Mouse (Mus musculus): ENCODE results near the gene Uqcr10. TPM values are rescaled to one million over a fixed set of nuclear protein-coding genes. Genes with fewer than 3 reads are reported as not detected.
"Not testable (repeated sequence)": the region's sequence is repeated elsewhere in the genome, so short reads cannot be mapped to it uniquely, and the experiment has no call there.

The Uqcr10 gene
- polyA plus RNA-seq, 1 experiment from 2014 or later: 713 TPM

GRCm38 (mm10) chr11:4712822-4713221 lies 8.7 kb upstream of the Uqcr10 start:
- H3K4me2 ChIP-seq: no peak overlapping the region
- no peaks in the 10 kb centered on the region for H3K27me3 ChIP-seq (replicated peaks)
- no peak overlapping the region for H3K27ac ChIP-seq
- no peak for ATAC-seq
- H3K36me3 ChIP-seq: no peaks in the 10 kb centered on the region
- H3K4me1 ChIP-seq: no peaks in the 10 kb centered on the region
- H3K9me3 ChIP-seq (replicated peaks): no peaks in the 10 kb centered on the region
- H3K4me3 ChIP-seq: no peak overlapping the region
- H3K9ac ChIP-seq: no peak overlapping the region

- not testable (repeated sequence) for H3K4me2 ChIP-seq; H3K9ac ChIP-seq; ATAC-seq; H3K4me3 ChIP-seq; H3K9me3 ChIP-seq (replicated peaks); H3K27me3 ChIP-seq (replicated peaks); H3K27ac ChIP-seq; H3K36me3 ChIP-seq
- H3K4me1 ChIP-seq: peaks cover 13% of the 10 kb centered on the region
- WGBS (ENCODE audit: insufficient replicate concordance): 78% methylated on average over 4 of the region's 4 CpGs
These were observed 6.0 kb upstream of the Uqcr10 start for GRCm38 (mm10) chr11:4710188-4710587.

GRCm38 (mm10) chr11:4705178-4705577 lies 1.0 kb upstream of the Uqcr10 start:
- Histone ChIP-seq H3K9me3 (replicated peaks) (no peaks in the 10 kb centered on the region), H3K27me3 (replicated peaks) (no peaks in the 10 kb centered on the region), H3K4me1 (peaks cover 31% of the 10 kb centered on the region), H3K4me3 (peak overlapping the region; percentile 79), H3K9ac (peak overlapping the region; percentile 78), H3K36me3 (peaks cover 27% of the 10 kb centered on the region), H3K27ac (peak overlapping the region; percentile 69), H3K4me2 (peak overlapping the region; percentile 74)
- no peak for ATAC-seq
- 13% methylated on average over 4 of the region's 4 CpGs for WGBS (ENCODE audit: insufficient replicate concordance)

DNA sequence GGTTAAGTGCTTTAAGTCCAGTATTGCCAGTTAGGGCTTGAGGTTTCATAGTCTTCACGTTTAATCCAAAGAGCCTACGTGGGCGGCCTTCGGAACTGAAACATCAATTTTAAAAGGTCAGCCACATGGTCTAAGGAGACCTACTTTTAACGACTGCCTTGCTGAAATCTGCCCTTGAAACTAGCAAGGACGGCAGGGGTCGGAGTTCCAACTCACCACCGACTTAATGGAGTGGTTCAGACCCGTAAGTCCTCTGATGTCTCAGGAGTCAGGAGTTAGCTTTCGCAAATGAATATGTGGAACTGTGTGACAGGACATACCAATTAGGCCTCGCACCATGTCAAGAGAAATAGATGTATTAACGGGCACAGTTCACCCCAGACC lies 462 bp downstream of the Uqcr10 start:
- ATAC-seq: peak; percentile 6
- WGBS (ENCODE audit: insufficient replicate concordance): 2% methylated on average over 12 of the region's 12 CpGs
- H3K36me3 ChIP-seq: peaks cover 29% of the 10 kb centered on the region

DNA sequence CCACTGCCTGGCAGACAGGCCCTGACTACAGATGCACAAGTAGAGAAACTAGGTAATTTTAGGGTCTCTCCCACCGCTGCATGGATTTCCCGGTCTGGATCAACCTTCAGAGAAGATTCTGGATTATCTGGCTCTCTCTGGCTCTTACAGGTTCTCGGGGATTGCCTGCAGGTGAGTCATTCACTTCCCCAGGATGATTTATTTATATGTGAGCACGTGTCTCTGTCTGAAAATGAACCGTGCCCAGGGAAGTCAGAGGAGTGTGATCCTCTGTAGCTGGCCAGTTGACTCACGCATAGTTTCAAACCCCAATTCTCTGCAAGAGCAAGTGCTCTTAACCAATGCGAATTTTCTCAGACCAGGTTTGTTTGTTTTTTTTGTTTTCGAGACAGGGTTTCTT lies 3.4 kb downstream of the Uqcr10 start:
- WGBS (ENCODE audit: insufficient replicate concordance): 83% methylated on average over 8 of the region's 8 CpGs
- Histone ChIP-seq H3K9me3 (replicated peaks) (no peaks in the 10 kb centered on the region), H3K4me2 (no peak overlapping the region), H3K27ac (no peak overlapping the region), H3K27me3 (replicated peaks) (no peaks in the 10 kb centered on the region), H3K4me3 (no peak overlapping the region), H3K9ac (no peak overlapping the region), H3K36me3 (peaks cover 29% of the 10 kb centered on the region), H3K4me1 (peaks cover 24% of the 10 kb centered on the region)
- ATAC-seq: no peak

More for the DNA sequence above, 462 bp downstream of the Uqcr10 start:
- peaks cover 31% of the 10 kb centered on the region for H3K4me1 ChIP-seq
- H3K27me3 ChIP-seq (replicated peaks): no peaks in the 10 kb centered on the region
- peak overlapping the region; percentile 79 for H3K4me3 ChIP-seq
- H3K9ac ChIP-seq: peak overlapping the region; percentile 85
- H3K27ac ChIP-seq: peak overlapping the region; percentile 78
- no peaks in the 10 kb centered on the region for H3K9me3 ChIP-seq (replicated peaks)
- peak overlapping the region; percentile 74 for H3K4me2 ChIP-seq

DNA sequence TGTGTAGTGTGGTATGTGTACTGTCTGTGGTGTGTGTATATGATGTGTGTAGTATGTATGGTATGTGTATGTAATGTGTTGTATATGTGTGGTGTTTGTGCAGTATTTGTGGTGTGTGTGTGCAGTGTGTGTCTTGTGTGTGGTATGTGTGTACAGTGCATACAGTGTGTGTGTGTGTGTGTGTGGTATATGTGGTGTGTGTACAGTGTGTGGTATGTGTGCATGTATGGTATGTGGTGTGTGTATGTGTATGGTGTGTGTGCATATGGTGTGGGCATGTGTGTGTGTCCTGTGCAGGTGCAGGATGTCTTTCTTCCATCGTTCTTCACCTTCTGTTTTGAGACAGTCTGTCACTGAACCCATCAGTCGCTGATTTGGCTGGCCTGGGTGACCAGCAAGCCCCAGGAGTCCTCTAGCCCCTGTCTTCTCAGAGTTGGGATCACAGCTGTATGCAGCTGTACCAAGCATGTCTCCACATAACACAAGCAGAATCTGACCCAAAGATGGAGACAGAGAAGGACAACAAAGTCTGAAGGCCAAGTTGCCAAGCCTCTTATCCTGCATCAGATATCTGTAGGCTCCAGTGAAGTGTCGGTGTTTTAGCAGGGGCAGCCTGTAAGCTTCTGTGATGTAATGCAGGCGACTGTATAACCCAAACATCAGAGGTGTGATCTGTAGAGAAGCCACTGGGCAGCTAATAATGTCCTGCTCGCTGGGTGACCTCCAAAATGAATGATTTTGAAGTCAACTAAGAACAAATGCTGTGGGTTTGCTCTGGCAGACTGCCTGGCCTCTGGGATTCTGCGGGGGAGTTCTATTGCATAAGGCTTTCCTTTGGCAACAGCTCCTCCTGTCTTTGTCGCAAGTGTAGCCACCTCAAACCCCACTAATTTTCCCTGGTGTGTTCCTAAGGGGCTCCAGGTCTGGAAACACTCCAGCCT lies 6.8 kb downstream of the Uqcr10 start:
- H3K9ac ChIP-seq: no peak overlapping the region
- no peaks in the 10 kb centered on the region; the same call in 1 of the 2 replicates for H3K27me3 ChIP-seq (replicated peaks)
- H3K27ac ChIP-seq: no peak overlapping the region
- WGBS (ENCODE audit: insufficient replicate concordance): 39% methylated on average over 7 of the region's 7 CpGs
- no peak overlapping the region for H3K4me3 ChIP-seq
- H3K36me3 ChIP-seq: peaks cover 22% of the 10 kb centered on the region
- no peaks in the 10 kb centered on the region for H3K9me3 ChIP-seq (replicated peaks)
- ATAC-seq: no peak
- no peak overlapping the region for H3K4me2 ChIP-seq
- H3K4me1 ChIP-seq: peaks cover 5% of the 10 kb centered on the region; the same call in 1 of the 2 replicates

- ATAC-seq: no peak
- Histone ChIP-seq H3K27ac (no peak overlapping the region), H3K36me3 (no peaks in the 10 kb centered on the region), H3K4me2 (no peak overlapping the region), H3K9me3 (replicated peaks) (no peaks in the 10 kb centered on the region), H3K27me3 (replicated peaks) (peaks cover 3% of the 10 kb centered on the region; the same call in 1 of the 2 replicates), H3K4me3 (no peak overlapping the region), H3K9ac (no peak overlapping the region), H3K4me1 (peaks cover 6% of the 10 kb centered on the region; the same call in 1 of the 2 replicates)
- 75% methylated on average over 11 of the region's 11 CpGs for WGBS (ENCODE audit: insufficient replicate concordance)
These were observed 12.0 kb downstream of the Uqcr10 start for GRCm38 (mm10) chr11:4692162-4692561.

DNA sequence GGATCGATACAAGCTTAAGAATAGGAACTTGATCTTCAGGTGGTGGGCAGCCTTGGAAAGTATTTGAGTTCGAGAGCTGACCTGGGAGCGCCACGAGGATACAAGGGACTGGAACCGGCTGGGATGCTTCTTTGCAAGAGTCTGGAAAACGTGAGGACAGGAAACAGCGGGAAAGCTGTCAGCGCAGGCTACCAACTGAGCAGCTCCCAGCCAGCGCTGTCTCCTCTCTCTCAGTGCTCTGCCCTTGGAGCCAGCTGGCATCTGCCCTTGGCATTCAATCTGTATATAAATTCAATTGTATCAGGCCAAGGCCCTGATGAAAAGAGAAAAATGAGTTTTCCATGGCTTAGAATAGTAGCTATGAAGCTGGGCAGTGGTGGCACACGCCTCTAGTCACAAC lies 12.9 kb downstream of the Uqcr10 start:
- ATAC-seq: no peak
- Histone ChIP-seq H3K9me3 (replicated peaks) (no peaks in the 10 kb centered on the region), H3K4me3 (no peak overlapping the region), H3K4me2 (no peak overlapping the region), H3K27me3 (replicated peaks) (peaks cover 3% of the 10 kb centered on the region; the same call in 1 of the 2 replicates), H3K9ac (no peak overlapping the region), H3K27ac (no peak overlapping the region), H3K36me3 (no peaks in the 10 kb centered on the region), H3K4me1 (peaks cover 6% of the 10 kb centered on the region; the same call in 1 of the 2 replicates)
- 58% methylated on average over 10 of the region's 10 CpGs for WGBS (ENCODE audit: insufficient replicate concordance)

GRCm38 (mm10) chr11:4690353-4690752 lies 13.8 kb downstream of the Uqcr10 start:
- Histone ChIP-seq H3K9ac (no peak overlapping the region), H3K27me3 (replicated peaks) (peaks cover 3% of the 10 kb centered on the region; the same call in 1 of the 2 replicates), H3K9me3 (replicated peaks) (no peaks in the 10 kb centered on the region), H3K36me3 (no peaks in the 10 kb centered on the region), H3K4me2 (no peak overlapping the region), H3K4me1 (peaks cover 6% of the 10 kb centered on the region; the same call in 1 of the 2 replicates), H3K4me3 (no peak overlapping the region), H3K27ac (no peak overlapping the region)
- 82% methylated on average over 7 of the region's 7 CpGs for WGBS (ENCODE audit: insufficient replicate concordance)
- no peak for ATAC-seq

- Histone ChIP-seq H3K4me3 (no peak overlapping the region), H3K9ac (no peak overlapping the region), H3K4me1 (peaks cover 6% of the 10 kb centered on the region; the same call in 1 of the 2 replicates), H3K27ac (no peak overlapping the region), H3K4me2 (no peak overlapping the region), H3K27me3 (replicated peaks) (peaks cover 3% of the 10 kb centered on the region; the same call in 1 of the 2 replicates), H3K36me3 (0 out of 2 replicates have a peak, but pooled peaks cover 4% of the 10 kb centered on the region), H3K9me3 (replicated peaks) (no peaks in the 10 kb centered on the region)
- ATAC-seq: no peak
- WGBS (ENCODE audit: insufficient replicate concordance): 48% methylated on average over 11 of the region's 11 CpGs
These were observed 15.3 kb downstream of the Uqcr10 start for GRCm38 (mm10) chr11:4688632-4689380.

- H3K27ac ChIP-seq: no peak overlapping the region
- H3K9me3 ChIP-seq (replicated peaks): no peaks in the 10 kb centered on the region
- peaks cover 6% of the 10 kb centered on the region; the same call in 1 of the 2 replicates for H3K4me1 ChIP-seq
- H3K27me3 ChIP-seq (replicated peaks): 0 out of 2 replicates have a peak, but pooled peaks cover 3% of the 10 kb centered on the region
- WGBS (ENCODE audit: insufficient replicate concordance): 43% methylated on average over 3 of the region's 3 CpGs
- ATAC-seq: no peak
- H3K36me3 ChIP-seq: peaks cover 11% of the 10 kb centered on the region
- H3K4me3 ChIP-seq: no peak overlapping the region
- no peak overlapping the region for H3K4me2 ChIP-seq
- no peak overlapping the region for H3K9ac ChIP-seq
These were observed 16.3 kb downstream of the Uqcr10 start for GRCm38 (mm10) chr11:4687874-4688273.

DNA sequence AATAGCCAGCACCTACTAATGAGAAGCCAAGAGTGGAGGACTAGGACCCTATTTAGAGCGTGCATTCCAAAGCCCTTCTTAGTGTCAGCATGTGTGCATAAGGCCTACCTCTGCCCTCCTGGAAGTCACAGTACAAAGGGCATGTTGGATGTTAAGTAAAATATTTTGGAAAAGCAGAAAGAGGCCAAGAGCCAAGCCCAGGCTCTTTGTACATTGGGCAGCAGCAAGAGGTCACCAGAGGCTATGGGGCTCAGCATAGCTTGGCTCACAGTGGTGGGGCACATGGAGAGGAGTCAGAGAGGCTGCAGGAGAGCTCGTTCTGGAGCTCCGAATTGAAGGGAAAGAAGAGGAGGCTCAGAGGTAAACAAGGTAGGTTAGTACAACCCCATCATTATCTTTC lies 17.1 kb downstream of the Uqcr10 start:
- no peak for ATAC-seq
- Histone ChIP-seq H3K4me2 (no peak overlapping the region), H3K9ac (no peak overlapping the region), H3K4me3 (no peak overlapping the region), H3K27ac (no peak overlapping the region), H3K9me3 (replicated peaks) (no peaks in the 10 kb centered on the region), H3K4me1 (peaks cover 6% of the 10 kb centered on the region; the same call in 1 of the 2 replicates), H3K27me3 (replicated peaks) (0 out of 2 replicates have a peak, but pooled peaks cover 3% of the 10 kb centered on the region), H3K36me3 (peaks cover 20% of the 10 kb centered on the region)
- 68% methylated on average over 3 of the region's 3 CpGs for WGBS (ENCODE audit: insufficient replicate concordance)

All from liver, embryonic 12.5 days (tissue).